ENCODE assay signal across 8 mouse cellular contexts in the genomic region with DNA sequence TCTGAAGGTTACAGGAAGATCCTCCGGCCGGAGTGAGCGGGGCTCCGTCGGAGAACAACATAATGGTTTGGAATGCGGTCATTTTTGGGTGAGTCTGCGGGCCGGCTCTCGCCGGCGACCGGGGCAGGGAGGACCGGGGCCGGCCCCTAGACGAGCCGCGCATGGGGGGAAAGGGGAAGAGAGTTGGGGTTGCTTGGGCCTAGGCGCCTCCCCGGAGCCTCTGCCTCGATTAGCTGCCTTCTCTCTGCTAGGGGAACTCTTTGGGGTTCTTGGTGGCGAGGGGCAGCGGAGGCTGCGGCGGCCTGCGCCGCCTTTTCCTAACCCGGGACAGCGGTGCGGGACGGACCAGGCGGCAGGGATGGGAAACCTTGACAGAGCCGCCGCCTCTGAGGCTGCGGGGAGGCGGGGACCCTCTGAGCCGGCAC. TPM values are rescaled to one million over a fixed set of nuclear protein-coding genes. Genes with fewer than 3 reads are reported as not detected.
DNase-seq lines count a peak whose midpoint lies in the region; ATAC-seq and TF ChIP-seq lines count a peak whose summit lies in the region.

No protein-coding gene starts in this region.

- H3K4me3 ChIP-seq in kidney, postnatal 0 days (replicated peaks; ENCODE audit: low read depth, low read length), result peak overlapping the region; percentile 75
- peak overlapping the region; percentile 97 to 98 for H3K4me3 ChIP-seq in MEL (ENCODE audit: control insufficient read depth in 1 of 2, insufficient read depth in 1 of 2, low read depth in 2 of 2, low read length in 2 of 2)
- H3K4me3 ChIP-seq in intestine, postnatal 0 days (ENCODE audit: low read depth, low read length), result peak overlapping the region; percentile 71
- H3K4me3 ChIP-seq in midbrain, embryonic 15.5 days, result peak overlapping the region; percentile 71

- no peaks in the 10 kb centered on the region for H3K9me3 ChIP-seq in kidney, postnatal 0 days (replicated peaks; ENCODE audit: low read length)
- H3K9me3 ChIP-seq in MEL (replicated peaks; ENCODE audit: insufficient read depth, low read length), result no peaks in the 10 kb centered on the region
- no peaks in the 10 kb centered on the region for H3K9me3 ChIP-seq in intestine, postnatal 0 days (ENCODE audit: control insufficient read depth)
- no peaks in the 10 kb centered on the region for H3K9me3 ChIP-seq in midbrain, embryonic 15.5 days

- DNase-seq in kidney, postnatal 0 days (ENCODE audit: low spot score), result peak; percentile 12
- no peak for DNase-seq in kidney, postnatal 4 days
- DNase-seq in MEL (ENCODE audit: low read depth, low spot score), result peak; percentile 40
- DNase-seq in adrenal gland, postnatal 10 days, result no peak
- DNase-seq in gastrocnemius, postnatal 25 days, result no peak

- no peaks in the 10 kb centered on the region for H3K4me1 ChIP-seq in kidney, postnatal 0 days (replicated peaks; ENCODE audit: insufficient read depth, low read length)
- H3K4me1 ChIP-seq in MEL (ENCODE audit: control insufficient read depth in 1 of 2, insufficient read depth in 2 of 2, low read length in 2 of 2), result peaks cover 0 to 4% of the 10 kb centered on the region in 2 experiments; a peak in 2 of 4 replicates
- no peaks in the 10 kb centered on the region for H3K4me1 ChIP-seq in intestine, postnatal 0 days (replicated peaks; ENCODE audit: control insufficient read depth, insufficient read depth, low read length)
- peaks cover 4% of the 10 kb centered on the region for H3K4me1 ChIP-seq in midbrain, embryonic 15.5 days

- H3K27me3 ChIP-seq in kidney, postnatal 0 days (ENCODE audit: insufficient read depth, low read length), result no peaks in the 10 kb centered on the region
- H3K27me3 ChIP-seq in MEL (ENCODE audit: control insufficient read depth in 1 of 2, insufficient read depth in 2 of 2, low read length in 2 of 2), result no peaks in the 10 kb centered on the region
- H3K27me3 ChIP-seq in intestine, postnatal 0 days (replicated peaks; ENCODE audit: control insufficient read depth, insufficient read depth, low read length), result no peaks in the 10 kb centered on the region
- no peaks in the 10 kb centered on the region for H3K27me3 ChIP-seq in midbrain, embryonic 15.5 days (replicated peaks)

- H3K36me3 ChIP-seq in kidney, postnatal 0 days (ENCODE audit: insufficient read depth, low read length), result no peaks in the 10 kb centered on the region
- H3K36me3 ChIP-seq in MEL (ENCODE audit: control insufficient read depth in 1 of 2, insufficient read depth in 2 of 2, low read length in 2 of 2), result peaks cover 0 to 2% of the 10 kb centered on the region in 2 experiments; a peak in 2 of 4 replicates
- peaks cover 5% of the 10 kb centered on the region; the same call in 1 of the 2 replicates for H3K36me3 ChIP-seq in intestine, postnatal 0 days (ENCODE audit: control insufficient read depth, insufficient read depth)
- H3K36me3 ChIP-seq in midbrain, embryonic 15.5 days (replicated peaks), result no peaks in the 10 kb centered on the region

- TF ChIP-seq POLR2A in MEL (IDR thresholded peaks at IDR 0.05; ENCODE audit: control insufficient read depth in 1 of 2, insufficient read depth in 1 of 2, low read depth in 1 of 2, low read length in 2 of 2, poor library complexity in 1 of 2), result no peak

- H3K4me2 ChIP-seq in kidney, postnatal 0 days (ENCODE audit: low read length), result peak overlapping the region; percentile 59
- H3K4me2 ChIP-seq in intestine, postnatal 0 days (replicated peaks; ENCODE audit: low read depth), result peak overlapping the region; percentile 65
- H3K4me2 ChIP-seq in midbrain, embryonic 15.5 days, result peak overlapping the region; percentile 54

- peak overlapping the region; percentile 77 for H3K27ac ChIP-seq in kidney, postnatal 0 days
- peak overlapping the region; percentile 49 for H3K27ac ChIP-seq in MEL (ENCODE audit: control insufficient read depth, low read depth, low read length)
- H3K27ac ChIP-seq in intestine, postnatal 0 days (ENCODE audit: low read depth, low read length), result peak overlapping the region; percentile 80; the same call in 1 of the 2 replicates
- peak overlapping the region; percentile 82 for H3K27ac ChIP-seq in midbrain, embryonic 15.5 days

- peaks cover 13% of the 10 kb centered on the region for H3K79me2 ChIP-seq in MEL (ENCODE audit: control insufficient read depth, insufficient read depth, low read length, poor library complexity)

- TF ChIP-seq CTCF in kidney, postnatal 0 days (IDR thresholded peaks at IDR 0.05; ENCODE audit: low read depth), result no peak
- no peak for TF ChIP-seq CTCF in MEL (IDR thresholded peaks at IDR 0.05 in 2 of 3, conservative IDR thresholded peaks at IDR 0.05 in 1 of 3; ENCODE audit: control insufficient read depth in 1 of 3, insufficient read depth in 1 of 3, low read depth in 2 of 3, low read length in 3 of 3, poor library complexity in 1 of 3, severe bottlenecking in 1 of 3)
- TF ChIP-seq CTCF in intestine, postnatal 0 days (IDR thresholded peaks at IDR 0.05; ENCODE audit: low read depth), result no peak

- no peak for TF ChIP-seq EP300 in MEL (IDR thresholded peaks at IDR 0.05; ENCODE audit: low read depth in 1 of 2, low read length in 2 of 2)

- H3K9ac ChIP-seq in kidney, postnatal 0 days (ENCODE audit: low read depth, low read length), result peak overlapping the region; percentile 79
- peak overlapping the region; percentile 98 for H3K9ac ChIP-seq in MEL (ENCODE audit: control insufficient read depth, low read depth, low read length, poor library complexity, severe bottlenecking)
- H3K9ac ChIP-seq in intestine, postnatal 0 days (ENCODE audit: low read depth, low read length), result peak overlapping the region; percentile 83
- peak overlapping the region; percentile 78 for H3K9ac ChIP-seq in midbrain, embryonic 15.5 days

- TF ChIP-seq RAD21 in MEL (IDR thresholded peaks at IDR 0.05; ENCODE audit: low read depth, low read length), result no peak

- peak; percentile 36; the same call in 1 of the 2 replicates for ATAC-seq in kidney, postnatal 0 days (replicated peaks; ENCODE audit: low FRiP score, low read depth)
- ATAC-seq in erythroblast, adult 5-6 weeks (replicated peaks; ENCODE audit: low FRiP score, poor library complexity, severe bottlenecking), result peak; percentile 65
- ATAC-seq in intestine, postnatal 0 days, result no peak; the same call in 1 of the 2 replicates
- ATAC-seq in midbrain, embryonic 15.5 days (replicated peaks), result peak; percentile 69

- 14% methylated on average over 28 of the region's 36 CpGs for WGBS in kidney, postnatal 0 days
- WGBS in intestine, postnatal 0 days, result 18% methylated on average over 36 of the region's 36 CpGs
- WGBS in midbrain, embryonic 15.5 days, result 16% methylated on average over 35 of the region's 36 CpGs

TF ChIP-seq in MEL, 35 proteins besides CTCF, POLR2A, EP300 and RAD21:
- peak; percentile 5; the same call in 1 of the 2 replicates for TF ChIP-seq SIN3A (IDR thresholded peaks at IDR 0.05; ENCODE audit: low read length)
- TF ChIP-seq POLR2AphosphoS2 (IDR thresholded peaks at IDR 0.05; ENCODE audit: low read length), result no peak
- 0 out of 2 replicates have a peak, but pooled peaks have one; percentile 23 for TF ChIP-seq HCFC1 (IDR thresholded peaks at IDR 0.05; ENCODE audit: low read depth, low read length)
TF ChIP-seq in MEL: peak in this region for 2.

RNA-seq across cellular contexts. Expression of a gene that starts 0.8 kb away (rescaled TPM):
- polyA plus RNA-seq in kidney, postnatal 0 days (2015; fragmentation: Nextera tagmentation; extraction: Ambion mirVana), result 22.5 and 26.4 TPM in 2 replicates
- 15.1 and 16.0 TPM in 2 replicates for total RNA-seq in MEL (2012; rRNA removed)
- 10 to 100 TPM in 1 of 2 experiments, not detected in 1; 17.1 TPM for polyA plus RNA-seq in MEL (2012; ENCODE audit: insufficient read depth in 1 of 2, insufficient read length in 2 of 2, low read depth in 1 of 2, low replicate concordance in 2 of 2, missing spikeins in 1 of 2)
- 9.2 and 22.2 TPM in 2 replicates for total RNA-seq in erythroblast, adult 5-6 weeks (2015; ENCODE audit: low replicate concordance)
- 17.7 and 23.5 TPM in 2 replicates for total RNA-seq in erythroblast, adult 5-6 weeks (2017; ENCODE audit: low replicate concordance)
- 17.8 and 18.1 TPM in 2 replicates for polyA plus RNA-seq in intestine, postnatal 0 days (2015; fragmentation: Nextera tagmentation; extraction: Ambion mirVana)
- 17.7 and 18.5 TPM in 2 replicates for polyA plus RNA-seq in midbrain, embryonic 15.5 days (2015; fragmentation: Nextera tagmentation; extraction: Ambion mirVana)
- 10 to 100 TPM; 41.0 to 46.1 TPM for total RNA-seq in adrenal gland, postnatal 10 days (2021)
- 10 to 100 TPM; 10.9 to 11.2 TPM for total RNA-seq in gastrocnemius, postnatal 25 days (2021)

RNA-seq across cellular contexts. Expression of a gene that starts 1.0 kb away (rescaled TPM):
- polyA plus RNA-seq in kidney, postnatal 0 days (2015; fragmentation: Nextera tagmentation; extraction: Ambion mirVana), result 157 and 163 TPM in 2 replicates
- total RNA-seq in MEL (2012; rRNA removed), result 34.0 and 39.3 TPM in 2 replicates
- polyA plus RNA-seq in MEL (2012; ENCODE audit: insufficient read depth in 1 of 2, insufficient read length in 2 of 2, low read depth in 1 of 2, low replicate concordance in 2 of 2, missing spikeins in 1 of 2), result 100 to 1,000 TPM; 105 to 971 TPM
- 16.7 and 39.9 TPM in 2 replicates for total RNA-seq in erythroblast, adult 5-6 weeks (2015; ENCODE audit: low replicate concordance)
- 4.3 and 19.9 TPM in 2 replicates for total RNA-seq in erythroblast, adult 5-6 weeks (2017; ENCODE audit: low replicate concordance)
- 153 and 168 TPM in 2 replicates for polyA plus RNA-seq in intestine, postnatal 0 days (2015; fragmentation: Nextera tagmentation; extraction: Ambion mirVana)
- polyA plus RNA-seq in midbrain, embryonic 15.5 days (2015; fragmentation: Nextera tagmentation; extraction: Ambion mirVana), result 104 and 110 TPM in 2 replicates
- total RNA-seq in adrenal gland, postnatal 10 days (2021), result 10 to 100 TPM; 60.0 to 66.5 TPM
- total RNA-seq in gastrocnemius, postnatal 25 days (2021), result 10 to 100 TPM; 35.5 to 42.7 TPM

RNA-seq across cellular contexts. Expression of a gene that starts 28.0 kb away (rescaled TPM):
- polyA plus RNA-seq in kidney, postnatal 0 days (2015; fragmentation: Nextera tagmentation; extraction: Ambion mirVana), result 1.4 and 1.6 TPM in 2 replicates
- 9.2 and 9.5 TPM in 2 replicates for total RNA-seq in MEL (2012; rRNA removed)
- 10 to 100 TPM; 14.1 to 59.3 TPM for polyA plus RNA-seq in MEL (2012; ENCODE audit: insufficient read depth in 1 of 2, insufficient read length in 2 of 2, low read depth in 1 of 2, low replicate concordance in 2 of 2, missing spikeins in 1 of 2)
- 3.1 and 8.5 TPM in 2 replicates for total RNA-seq in erythroblast, adult 5-6 weeks (2015; ENCODE audit: low replicate concordance)
- total RNA-seq in erythroblast, adult 5-6 weeks (2017; ENCODE audit: low replicate concordance), result 0.34 and 3.9 TPM in 2 replicates
- polyA plus RNA-seq in intestine, postnatal 0 days (2015; fragmentation: Nextera tagmentation; extraction: Ambion mirVana), result 1.4 TPM in 2 replicates
- 16.7 TPM in 2 replicates for polyA plus RNA-seq in midbrain, embryonic 15.5 days (2015; fragmentation: Nextera tagmentation; extraction: Ambion mirVana)
- total RNA-seq in adrenal gland, postnatal 10 days (2021), result 1 to 10 TPM; 7.0 to 7.9 TPM
- total RNA-seq in gastrocnemius, postnatal 25 days (2021), result 1 to 10 TPM; 2.3 to 2.4 TPM

Comparison
In these comparisons a context has a peak if more than half of its experiments do, and no peak if none do; other contexts are left out.
1. DNase-seq: peak in kidney, postnatal 0 days (single experiment) and MEL (single experiment); none in kidney, postnatal 4 days (0 of 2), adrenal gland, postnatal 10 days (single experiment) and gastrocnemius, postnatal 25 days (single experiment).
2. Peak in every context shown above with its lines, with median percentiles within 50 percentile points of each other: H3K27ac ChIP-seq, H3K4me2 ChIP-seq, H3K4me3 ChIP-seq and H3K9ac ChIP-seq.